Mouse (Mus musculus) C2C12 (cell line): ENCODE measurements around the gene Mxd4. TPM values are rescaled to one million over a fixed set of nuclear protein-coding genes. Genes with fewer than 3 reads are reported as not detected.

ENCODE experiments used
- H3K27me3 ChIP-seq: one replicate; pipeline ENCODE4 v1.6.1; 2011; ENCODE audit not compliant: control insufficient read depth, insufficient read depth, insufficient read length
- H3K36me3 ChIP-seq: one replicate; pipeline ENCODE4 v1.6.1; 2011; ENCODE audit not compliant: control insufficient read depth, insufficient read depth
- H3K4me3 ChIP-seq: one replicate; pipeline ENCODE4 v1.5.1; 2011; ENCODE audit warnings: mild to moderate bottlenecking, control low read depth; ENCODE audit not compliant: poor library complexity, insufficient read depth, severe bottlenecking
- H3K79me2 ChIP-seq: one replicate; pipeline ENCODE4 v1.6.1; 2011; ENCODE audit not compliant: control insufficient read depth, insufficient read depth
- H3K79me3 ChIP-seq: one replicate; pipeline ENCODE4 v1.6.1; 2011; ENCODE audit warnings: low read depth, control low read depth
- H3ac ChIP-seq: one replicate; pipeline ENCODE3; 2011; ENCODE audit warnings: low read depth; ENCODE audit not compliant: control insufficient read depth, insufficient read length
- CEBPB ChIP-seq: IDR thresholded peaks from one replicate; pipeline ENCODE4 v1.6.1; 2011; ENCODE audit warnings: low read depth, mild to moderate bottlenecking, control low read depth, moderate library complexity
- CTCF ChIP-seq: IDR thresholded peaks from one replicate; pipeline ENCODE4 v1.5.1; 2011; ENCODE audit not compliant: control insufficient read depth, insufficient read depth, insufficient read length
- FOSL1 ChIP-seq: IDR thresholded peaks from one replicate; pipeline ENCODE4 v1.8.0; 2011; ENCODE audit warnings: mild to moderate bottlenecking, low read length; ENCODE audit not compliant: poor library complexity, insufficient read depth, severe bottlenecking
- MAX ChIP-seq: IDR thresholded peaks from one replicate; pipeline ENCODE4 v1.6.1; 2011; ENCODE audit warnings: mild to moderate bottlenecking, control low read depth
- MYOD1 ChIP-seq: IDR thresholded peaks from one replicate; pipeline ENCODE4 v1.6.1; 2011; ENCODE audit warnings: low read depth; ENCODE audit not compliant: control insufficient read depth, insufficient read length
- MYOG ChIP-seq: IDR thresholded peaks from one replicate; pipeline ENCODE4 v1.6.1; 2011; ENCODE audit not compliant: control insufficient read depth, insufficient read length; ENCODE audit errors: extremely low read depth
- USF1 ChIP-seq: IDR thresholded peaks from one replicate; pipeline ENCODE4 v1.6.1; 2011; ENCODE audit warnings: low read depth, mild to moderate bottlenecking, control low read depth, moderate library complexity
- polyA plus RNA-seq: library from polyadenylated mRNA; unstranded; fragments of >200 nt; fragmentation: generic; extraction: Trizol; gene quantifications from one replicate; pipeline ENCODE4 v1.2.1, GENCODE M21; 2012; ENCODE audit warnings: missing spikeins

Mxd4 gene
- polyA plus RNA-seq, 1 experiment: 15.3 TPM

- no peak for TF ChIP-seq USF1
- TF ChIP-seq MAX: no peak
- no peak for TF ChIP-seq CTCF
- TF ChIP-seq FOSL1: no peak
- no peak for TF ChIP-seq MYOG
- TF ChIP-seq MYOD1: no peak
- no peak for TF ChIP-seq CEBPB
- no peaks in the 10 kb centered on the region for H3K27me3 ChIP-seq
- H3K79me3 ChIP-seq: no peaks in the 10 kb centered on the region
- no peaks in the 10 kb centered on the region for H3K36me3 ChIP-seq
- H3ac ChIP-seq: no peak overlapping the region
- no peak overlapping the region for H3K4me3 ChIP-seq
- H3K79me2 ChIP-seq: no peaks in the 10 kb centered on the region
These were observed 4.2 kb downstream of the Mxd4 start for GRCm38 (mm10) chr5:34183156-34183880.

DNA sequence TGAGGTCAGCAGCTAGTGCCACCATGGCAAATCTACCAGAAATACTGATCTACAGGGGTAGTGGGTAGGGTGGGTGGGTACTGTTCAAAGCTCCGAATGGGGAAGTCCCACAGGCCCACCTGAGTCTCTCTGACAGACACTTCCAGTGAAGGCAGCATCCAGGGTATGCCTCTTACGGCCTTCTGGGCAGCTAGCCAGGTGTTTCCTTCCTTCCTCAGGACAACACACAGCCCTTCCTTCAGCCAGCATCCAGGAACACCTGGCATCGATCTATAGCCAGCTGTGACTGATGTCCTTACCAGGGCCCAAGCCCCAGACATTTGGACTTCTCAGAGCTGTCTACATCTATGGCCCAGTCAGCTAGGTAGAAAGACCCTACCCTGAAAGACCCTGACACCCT lies 5.0 kb downstream of the Mxd4 start:
- no peaks in the 10 kb centered on the region for H3K36me3 ChIP-seq

GRCm38 (mm10) chr5:34177821-34178220 lies 9.7 kb downstream of the Mxd4 start:
- TF ChIP-seq CEBPB (no peak), MAX (no peak), CTCF (no peak), FOSL1 (no peak), MYOG (no peak), MYOD1 (no peak), USF1 (no peak)
- no peaks in the 10 kb centered on the region for H3K36me3 ChIP-seq
- no peak overlapping the region for H3K4me3 ChIP-seq
- no peak overlapping the region for H3ac ChIP-seq
- H3K27me3 ChIP-seq: no peaks in the 10 kb centered on the region
- no peaks in the 10 kb centered on the region for H3K79me2 ChIP-seq
- H3K79me3 ChIP-seq: no peaks in the 10 kb centered on the region

More for the DNA sequence above, 5.0 kb downstream of the Mxd4 start:
- H3K79me2 ChIP-seq: no peaks in the 10 kb centered on the region
- H3ac ChIP-seq: no peak overlapping the region
- no peaks in the 10 kb centered on the region for H3K79me3 ChIP-seq
- TF ChIP-seq MYOD1 (no peak), FOSL1 (no peak), MAX (no peak), MYOG (no peak), CTCF (no peak), USF1 (no peak), CEBPB (no peak)
- H3K4me3 ChIP-seq: no peak overlapping the region
- no peaks in the 10 kb centered on the region for H3K27me3 ChIP-seq

- TF ChIP-seq MAX: no peak
- TF ChIP-seq USF1: no peak
- no peak for TF ChIP-seq FOSL1
- TF ChIP-seq MYOG: no peak
- TF ChIP-seq CTCF: no peak
- TF ChIP-seq CEBPB: no peak
- TF ChIP-seq MYOD1: no peak
- Histone ChIP-seq H3K79me3 (no peaks in the 10 kb centered on the region), H3K27me3 (no peaks in the 10 kb centered on the region), H3K4me3 (no peak overlapping the region), H3ac (no peak overlapping the region), H3K36me3 (no peaks in the 10 kb centered on the region), H3K79me2 (no peaks in the 10 kb centered on the region)
These were observed 10.4 kb downstream of the Mxd4 start for GRCm38 (mm10) chr5:34177091-34177490.

DNA sequence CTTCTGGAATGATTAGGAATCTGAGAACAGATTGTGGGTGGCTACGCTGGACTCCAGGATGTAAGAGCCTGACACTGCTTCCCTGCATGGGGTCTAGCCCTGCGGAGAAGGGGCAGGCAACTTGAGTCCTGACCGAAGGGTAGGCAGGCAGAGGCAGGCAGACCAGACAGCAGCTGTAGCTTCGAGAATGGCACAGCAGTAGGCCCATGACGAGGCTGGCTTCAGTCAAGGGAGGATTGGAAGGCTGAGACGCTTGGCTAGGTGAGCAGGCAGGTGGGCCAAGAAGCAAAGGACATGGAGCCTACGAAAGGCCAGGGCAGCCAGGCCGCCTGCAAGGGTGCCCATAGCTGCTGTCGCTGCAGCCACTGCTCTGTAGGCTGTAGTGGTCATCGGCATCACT lies 10.8 kb downstream of the Mxd4 start:
- Histone ChIP-seq H3K79me2 (no peaks in the 10 kb centered on the region), H3K27me3 (no peaks in the 10 kb centered on the region), H3K36me3 (no peaks in the 10 kb centered on the region), H3ac (no peak overlapping the region), H3K79me3 (no peaks in the 10 kb centered on the region), H3K4me3 (no peak overlapping the region)
- TF ChIP-seq MYOG: no peak
- TF ChIP-seq MYOD1: no peak
- TF ChIP-seq CEBPB: no peak
- no peak for TF ChIP-seq CTCF
- TF ChIP-seq MAX: no peak
- TF ChIP-seq FOSL1: no peak
- no peak for TF ChIP-seq USF1

- no peak for TF ChIP-seq USF1
- no peak for TF ChIP-seq CTCF
- no peak for TF ChIP-seq MYOG
- TF ChIP-seq CEBPB: no peak
- TF ChIP-seq FOSL1: no peak
- no peak for TF ChIP-seq MYOD1
- no peak for TF ChIP-seq MAX
- H3K36me3 ChIP-seq: no peaks in the 10 kb centered on the region
- H3K79me2 ChIP-seq: no peaks in the 10 kb centered on the region
- H3K4me3 ChIP-seq: no peak overlapping the region
- no peaks in the 10 kb centered on the region for H3K27me3 ChIP-seq
- no peak overlapping the region for H3ac ChIP-seq
- H3K79me3 ChIP-seq: no peaks in the 10 kb centered on the region
These were observed 12.2 kb downstream of the Mxd4 start for GRCm38 (mm10) chr5:34175403-34175694.
